Mouse (Mus musculus): Measurements from ENCODE around the gene Hmga1b.
"Not testable (repeated sequence)": the region's sequence is repeated elsewhere in the genome, so short reads cannot be mapped to it uniquely, and the experiment has no call there.

Hmga1b gene

DNA sequence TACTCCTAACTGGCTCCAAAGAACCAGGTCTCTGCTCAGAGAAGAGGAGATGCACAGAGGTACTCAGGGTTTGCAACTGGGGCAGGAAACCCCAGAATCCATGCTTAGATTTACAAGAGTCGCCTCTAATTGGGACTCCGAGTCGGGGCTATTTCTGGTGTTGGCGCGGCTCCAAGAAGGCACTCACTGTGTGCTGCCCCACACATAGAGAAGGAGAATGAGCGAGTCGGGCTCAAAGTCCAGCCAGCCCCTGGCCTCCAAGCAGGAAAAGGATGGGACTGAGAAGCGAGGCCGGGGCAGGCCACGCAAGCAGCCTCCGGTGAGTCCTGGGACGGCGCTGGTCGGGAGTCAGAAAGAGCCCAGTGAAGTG is at the start of gene Hmga1b:
Hmga1b (plus strand) TSS at position 123 of the 370 bp plus-strand sequence.
- not testable (repeated sequence) for DNase-seq (ENCODE audit: low spot score)

DNA sequence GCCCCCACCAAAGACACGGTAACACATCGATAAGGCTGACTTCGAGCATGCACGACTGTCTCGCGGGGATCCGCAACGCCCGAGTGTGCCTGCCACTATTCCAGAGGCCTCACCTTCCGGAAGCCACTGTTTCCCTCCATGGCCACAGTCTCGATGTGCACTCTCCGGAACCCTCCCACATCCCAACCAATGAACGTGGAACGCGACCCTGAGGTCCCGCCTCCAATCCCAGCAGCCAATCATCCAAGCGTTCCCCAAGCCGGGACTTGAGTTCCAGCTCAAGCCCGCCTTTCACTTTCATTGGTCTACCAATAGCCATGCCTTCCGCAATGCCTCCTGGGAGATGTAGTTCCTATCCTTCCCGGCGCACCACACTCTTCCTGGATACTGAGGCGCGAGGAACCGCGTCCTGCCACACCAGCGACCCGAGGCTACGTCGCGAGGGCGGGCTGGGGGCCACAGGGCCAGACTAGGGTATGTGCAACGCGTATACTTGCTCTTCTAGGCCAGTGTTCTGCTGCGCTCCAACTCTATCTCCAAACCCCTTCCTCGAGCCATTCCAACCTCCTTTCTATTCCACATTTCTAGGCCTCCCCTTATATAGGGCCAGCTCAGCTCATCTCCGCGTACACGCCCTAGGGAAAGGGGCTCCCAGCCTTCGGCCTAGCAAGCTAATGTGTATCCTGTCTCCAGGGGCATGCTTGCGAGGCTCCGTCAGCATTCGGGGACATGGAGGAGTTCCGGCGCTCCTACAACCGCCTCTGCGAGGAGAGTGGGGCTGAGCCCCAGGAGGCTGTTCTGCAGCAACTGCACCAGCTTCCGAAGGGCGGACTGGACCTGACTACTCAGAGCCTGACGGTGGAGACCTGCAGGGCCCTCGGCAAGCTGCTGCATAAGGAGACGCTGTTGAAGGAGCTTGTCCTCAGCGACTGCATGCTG is 48.7 kb upstream of the Hmga1b start, which contains the start of the genes Cenpx and Lrrc45:
Cenpx (minus strand) TSS at position 159 of the 939 bp plus-strand sequence.
Lrrc45 (plus strand) TSS at position 346 of the 939 bp plus-strand sequence.
- DNase-seq (ENCODE audit: low spot score), result peak; percentile 87

DNA sequence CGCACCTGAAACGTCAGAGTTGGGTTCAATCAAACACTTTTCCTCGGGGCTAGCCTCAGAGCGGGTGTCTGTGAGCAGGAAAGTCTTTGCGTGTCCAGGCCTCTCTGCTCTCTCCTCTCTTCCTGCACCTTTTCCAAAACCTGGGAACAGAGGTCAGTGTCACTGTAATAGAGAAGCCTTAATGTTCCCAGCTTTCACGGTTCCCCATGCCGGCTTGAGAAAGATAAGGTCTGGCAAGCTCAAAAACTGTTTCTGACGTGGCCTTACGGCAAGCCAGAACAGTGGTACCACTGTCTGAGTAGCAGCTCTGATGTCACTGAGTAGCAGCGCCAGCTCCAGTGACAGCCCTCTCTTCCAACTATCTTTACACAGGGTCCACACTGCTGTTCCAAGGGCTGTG is 48.0 kb upstream of the Hmga1b start:
- DNase-seq (ENCODE audit: low spot score), result no peak

DNA sequence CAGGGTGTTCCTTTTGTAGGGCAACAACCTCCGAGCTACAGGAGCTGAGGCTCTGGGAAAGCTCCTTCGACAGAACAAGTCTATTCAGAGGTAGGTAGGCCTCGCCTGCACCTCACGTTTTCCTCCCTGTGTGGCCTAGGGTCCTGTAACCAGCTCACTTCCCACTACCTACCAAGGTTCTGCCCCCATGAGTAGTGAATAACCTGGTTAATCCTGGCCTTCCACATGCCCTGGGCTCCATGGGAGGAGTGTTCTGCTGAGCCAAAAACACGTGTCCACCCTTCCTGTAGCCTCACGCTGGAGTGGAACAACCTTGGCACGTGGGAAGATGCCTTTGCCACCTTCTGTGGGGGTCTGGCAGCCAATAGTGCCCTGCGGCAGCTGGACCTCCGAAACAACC is 47.5 kb upstream of the Hmga1b start:
- DNase-seq (ENCODE audit: low spot score), result no peak

DNA sequence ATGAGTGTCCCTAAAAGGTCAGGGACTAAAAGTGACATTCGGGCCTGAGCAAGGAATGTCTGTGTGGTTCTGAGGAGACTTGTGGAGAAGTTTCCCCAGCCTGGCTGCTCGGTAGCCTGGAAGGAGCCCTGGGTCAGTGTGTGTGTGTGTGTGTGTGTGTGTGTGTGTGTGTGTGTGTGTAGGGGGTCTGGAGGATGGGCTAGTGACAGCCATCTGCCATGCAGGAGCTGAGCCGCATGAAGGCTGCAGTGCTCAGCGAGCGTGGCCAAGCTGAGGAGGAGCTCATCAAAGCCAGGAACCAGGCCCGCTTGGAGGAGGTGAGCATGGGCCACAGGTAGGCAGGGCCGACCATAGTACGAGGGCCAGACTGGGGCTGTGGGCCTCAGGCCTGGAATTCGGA is 43.4 kb upstream of the Hmga1b start:
- no peak for DNase-seq (ENCODE audit: low spot score)

DNA sequence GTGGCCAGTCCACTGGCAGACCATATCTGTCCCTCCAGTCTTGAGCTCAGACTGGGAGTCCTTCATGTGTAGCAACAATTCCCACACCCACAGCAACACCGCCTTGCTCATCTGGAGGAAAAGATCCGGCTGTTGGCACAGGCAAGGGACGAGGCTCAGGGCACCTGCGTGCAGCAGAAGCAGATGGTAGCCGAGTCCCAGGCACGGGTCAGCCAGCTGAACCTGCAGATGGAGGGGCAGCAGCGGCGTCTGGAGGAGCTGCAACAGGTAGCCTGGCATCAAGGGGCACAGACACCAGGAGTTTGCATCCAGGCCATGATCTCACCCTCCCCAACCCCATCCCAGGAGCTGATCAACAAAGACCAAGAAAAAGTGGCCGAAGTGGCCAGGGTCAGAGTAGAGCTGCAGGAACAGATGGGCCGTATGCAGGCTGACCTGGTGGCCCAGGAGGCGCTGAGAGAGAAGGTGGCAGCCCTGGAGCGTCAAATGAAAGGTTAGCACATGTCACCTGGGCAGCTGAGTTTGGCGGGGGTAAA is 42.7 kb upstream of the Hmga1b start:
- DNase-seq (ENCODE audit: low spot score), result no peak

DNA sequence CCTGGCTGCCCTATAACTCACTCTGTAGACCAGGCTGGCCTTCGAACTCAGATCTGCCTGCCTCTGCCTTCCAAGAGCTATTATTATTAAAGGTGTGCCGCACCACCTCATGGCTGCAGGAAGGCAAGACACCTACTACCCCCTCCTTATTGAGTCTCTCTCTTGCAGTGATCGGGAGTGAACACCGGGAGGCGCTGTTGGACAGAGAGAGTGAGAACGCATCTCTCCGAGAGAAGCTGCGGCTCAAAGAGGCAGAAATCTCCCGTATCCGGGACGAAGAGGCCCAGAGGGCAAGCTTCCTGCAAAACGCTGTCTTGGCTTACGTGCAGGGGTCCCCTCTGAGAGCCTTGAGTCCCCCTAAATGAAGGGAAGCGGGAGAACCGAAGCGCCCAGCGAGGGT is 42.1 kb upstream of the Hmga1b start:
- peak; percentile 83 for DNase-seq (ENCODE audit: low spot score)

DNA sequence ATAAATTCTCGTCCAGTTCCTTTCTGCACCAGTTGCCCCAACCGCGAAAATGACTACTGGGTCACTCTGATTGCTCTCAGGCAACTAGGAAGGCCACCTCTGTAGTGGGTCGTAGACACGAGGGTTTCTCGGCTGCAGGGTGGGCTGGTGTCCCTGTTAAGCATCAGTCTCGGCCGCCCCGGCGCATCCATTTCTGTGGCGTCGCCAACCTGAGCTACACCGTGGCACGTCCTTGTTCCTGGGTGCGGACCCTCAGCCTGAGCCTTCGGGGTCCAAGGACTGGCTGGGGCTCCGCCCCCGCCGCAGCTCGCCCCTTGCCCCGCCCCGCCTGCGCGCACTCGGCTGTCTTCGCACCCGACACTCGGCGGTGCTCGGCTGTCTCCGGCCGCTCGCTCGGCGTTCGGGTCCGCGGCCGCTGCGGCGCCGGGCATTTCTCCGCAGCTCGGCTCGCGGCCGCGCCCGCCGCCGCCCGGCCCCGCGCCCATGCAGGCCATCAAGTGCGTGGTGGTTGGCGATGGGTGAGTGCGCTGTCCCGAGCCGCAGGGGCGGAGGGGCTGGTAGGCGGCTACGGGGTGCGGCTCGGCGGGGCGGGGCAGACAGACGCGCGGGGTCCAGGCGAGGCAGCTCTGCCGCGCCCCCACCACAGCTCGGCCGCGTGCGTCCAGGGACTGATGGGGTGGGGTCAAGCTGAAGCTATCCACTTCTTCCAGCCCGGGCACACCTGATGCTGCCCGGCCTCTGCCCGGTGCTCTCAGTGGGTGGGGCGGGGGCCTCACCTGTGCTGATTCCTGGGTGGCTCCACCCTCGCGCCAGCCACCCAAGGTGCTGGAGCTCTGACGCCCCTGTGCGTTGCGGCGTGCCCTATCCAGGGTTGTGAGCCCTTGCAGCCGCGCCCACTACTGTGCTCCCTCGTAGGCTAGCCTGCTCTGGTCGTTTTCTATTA is 41.2 kb upstream of the Hmga1b start, which contains the start of gene Rac3:
Rac3 (plus strand) TSS at position 347 of the 943 bp plus-strand sequence.
- DNase-seq (ENCODE audit: low spot score), result peak; percentile 38

DNA sequence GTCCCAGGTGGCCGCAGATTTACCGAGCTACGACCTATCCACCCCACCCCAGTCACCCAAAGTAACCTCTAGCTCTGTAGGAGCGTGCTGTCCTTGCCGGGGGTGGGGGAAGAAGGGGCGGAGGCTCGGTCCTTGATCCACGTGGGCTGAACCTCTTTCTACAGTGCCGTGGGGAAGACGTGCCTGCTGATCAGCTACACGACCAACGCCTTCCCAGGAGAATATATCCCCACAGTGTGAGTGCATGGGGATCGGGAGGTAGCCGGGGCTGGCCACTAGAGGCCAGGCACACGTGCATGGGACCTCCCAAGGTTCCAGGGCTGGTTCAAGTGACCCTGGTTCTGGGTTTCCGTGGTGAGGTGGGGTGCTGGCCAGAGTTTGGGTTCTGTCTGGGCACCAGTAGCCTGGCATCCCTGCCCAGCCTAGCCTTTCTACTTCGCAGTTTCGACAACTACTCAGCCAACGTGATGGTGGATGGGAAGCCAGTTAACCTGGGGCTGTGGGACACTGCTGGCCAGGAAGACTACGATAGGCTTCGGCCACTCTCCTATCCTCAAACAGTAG is 40.4 kb upstream of the Hmga1b start:
- no peak for DNase-seq (ENCODE audit: low spot score)

DNA sequence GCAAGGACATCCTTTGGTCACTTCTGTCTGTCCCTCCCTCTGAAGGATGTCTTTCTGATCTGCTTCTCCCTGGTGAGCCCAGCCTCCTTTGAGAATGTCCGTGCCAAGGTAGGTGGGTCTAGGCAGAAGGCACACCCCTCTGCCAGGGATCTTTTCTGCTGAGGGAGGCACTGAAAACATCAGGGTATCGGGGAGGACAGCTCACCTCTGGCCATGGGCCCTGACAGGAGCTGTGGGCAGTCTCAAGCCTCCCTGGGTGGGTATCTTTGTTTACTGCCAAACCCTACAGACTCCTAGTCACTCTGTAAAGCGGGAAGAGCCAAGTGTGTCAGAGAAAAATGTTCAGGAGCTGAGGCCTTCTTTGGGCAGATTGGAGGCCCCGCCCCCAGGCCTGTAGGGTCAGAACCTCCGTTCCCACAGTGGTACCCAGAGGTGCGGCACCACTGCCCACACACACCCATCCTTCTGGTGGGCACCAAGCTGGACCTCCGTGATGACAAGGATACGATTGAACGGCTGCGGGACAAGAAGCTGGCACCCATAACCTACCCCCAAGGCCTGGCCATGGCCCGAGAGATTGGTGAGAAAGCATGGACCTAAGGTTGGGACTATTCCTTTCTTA is 39.7 kb upstream of the Hmga1b start:
- no peak for DNase-seq (ENCODE audit: low spot score)

DNA sequence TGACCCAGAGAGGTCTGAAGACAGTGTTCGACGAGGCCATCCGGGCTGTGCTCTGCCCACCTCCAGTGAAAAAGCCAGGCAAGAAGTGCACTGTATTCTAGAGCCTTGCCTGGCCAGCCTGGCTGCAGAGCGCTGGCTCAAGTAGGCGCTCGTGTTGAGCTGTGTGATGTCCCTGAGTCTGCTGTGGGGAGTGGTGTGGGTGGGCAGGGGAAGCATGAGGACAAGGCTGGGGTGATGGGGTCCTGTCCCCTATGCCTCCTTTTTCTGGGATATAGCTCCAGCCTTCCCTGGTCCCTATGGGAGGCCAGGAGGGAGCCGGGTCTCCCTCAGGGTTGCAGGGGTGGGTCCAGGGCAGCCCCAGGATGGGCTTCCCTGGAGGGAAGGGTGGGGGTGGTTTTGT is 39.1 kb upstream of the Hmga1b start:
- no peak for DNase-seq (ENCODE audit: low spot score)

DNA sequence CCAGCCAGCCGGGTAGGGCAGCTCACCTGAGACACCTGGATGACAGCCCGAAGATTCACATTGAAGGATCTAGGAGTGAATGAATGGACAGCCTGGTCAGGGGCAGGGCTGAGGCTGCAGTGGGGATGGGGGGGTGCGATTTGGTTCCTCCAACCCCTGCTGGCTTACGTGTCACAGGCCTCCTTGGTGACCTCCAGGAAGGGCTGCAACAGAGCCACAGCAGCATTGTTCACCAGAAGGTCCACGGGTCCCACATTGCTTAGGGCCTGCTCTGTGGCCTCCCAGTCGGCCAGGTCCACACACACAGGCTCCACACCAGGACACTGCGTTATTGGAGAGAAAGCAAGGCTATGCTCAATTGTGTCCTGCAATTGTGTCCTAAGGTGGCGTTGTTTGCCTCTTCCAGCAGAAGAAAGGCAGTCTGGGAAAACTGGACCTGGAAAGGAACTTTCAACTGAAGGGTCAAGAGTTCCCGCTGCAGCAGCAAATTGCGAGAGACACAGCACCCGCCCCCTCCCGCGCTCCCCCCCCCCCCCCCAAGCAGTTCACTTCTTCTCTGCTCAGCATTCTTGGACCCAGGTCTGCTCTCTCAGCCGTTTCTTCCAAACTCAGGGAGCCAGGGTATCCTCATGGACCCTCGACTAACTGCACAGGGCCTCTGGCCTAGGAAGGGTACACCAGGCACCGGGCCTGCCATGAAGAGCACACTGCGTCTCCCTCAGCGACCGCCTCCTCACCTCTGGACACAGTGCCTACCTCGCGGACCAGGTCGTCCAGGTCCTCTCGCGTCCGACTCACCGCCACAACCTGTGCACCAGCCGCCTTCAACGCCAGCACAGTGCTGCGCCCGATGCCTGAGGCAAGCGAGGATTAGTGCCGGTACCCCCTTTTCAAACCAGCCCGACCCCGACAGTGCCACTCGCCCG is 36.1 kb upstream of the Hmga1b start:
- no peak for DNase-seq (ENCODE audit: low spot score)

DNA sequence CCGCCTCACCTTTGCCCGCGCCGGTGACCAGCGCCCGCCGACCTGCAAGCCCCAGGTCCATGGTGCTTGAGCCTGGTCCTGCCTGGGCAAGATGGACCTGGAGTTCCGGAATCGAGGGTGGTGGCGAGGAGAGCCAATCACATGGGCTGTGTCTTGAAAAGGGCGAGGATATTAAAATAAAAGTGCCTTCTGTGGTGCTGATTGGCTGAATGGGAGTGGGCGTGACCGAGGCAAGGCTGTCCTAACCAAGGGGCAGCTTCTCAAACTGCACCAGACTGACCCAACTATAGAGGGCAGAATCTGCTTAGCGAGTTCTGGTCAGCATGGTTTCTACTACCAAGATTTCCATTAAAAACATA is 35.4 kb upstream of the Hmga1b start, which contains the start of gene Dcxr:
Dcxr (minus strand) TSS at position 113 of the 359 bp plus-strand sequence.
- peak; percentile 59 for DNase-seq (ENCODE audit: low spot score)

DNA sequence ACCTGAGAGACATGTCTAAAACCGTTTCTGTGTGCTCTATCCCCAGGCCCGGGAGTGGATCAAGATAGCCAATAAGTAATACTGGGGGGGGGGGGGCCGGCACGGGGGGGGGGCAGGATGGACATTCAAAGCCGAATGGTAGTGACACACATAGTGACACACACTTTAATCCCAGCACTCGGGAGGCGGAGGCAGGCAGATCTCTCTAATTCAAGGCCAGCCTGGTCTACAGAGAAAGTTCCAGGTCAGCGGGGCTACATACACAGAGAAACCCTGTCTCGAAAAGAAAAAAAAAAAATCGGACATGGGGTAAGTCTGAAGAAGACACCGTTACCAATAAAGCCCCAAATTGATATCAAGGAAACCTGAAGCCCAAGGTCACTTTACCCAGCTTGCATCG is 35.0 kb upstream of the Hmga1b start:
- DNase-seq (ENCODE audit: low spot score), result no peak

DNA sequence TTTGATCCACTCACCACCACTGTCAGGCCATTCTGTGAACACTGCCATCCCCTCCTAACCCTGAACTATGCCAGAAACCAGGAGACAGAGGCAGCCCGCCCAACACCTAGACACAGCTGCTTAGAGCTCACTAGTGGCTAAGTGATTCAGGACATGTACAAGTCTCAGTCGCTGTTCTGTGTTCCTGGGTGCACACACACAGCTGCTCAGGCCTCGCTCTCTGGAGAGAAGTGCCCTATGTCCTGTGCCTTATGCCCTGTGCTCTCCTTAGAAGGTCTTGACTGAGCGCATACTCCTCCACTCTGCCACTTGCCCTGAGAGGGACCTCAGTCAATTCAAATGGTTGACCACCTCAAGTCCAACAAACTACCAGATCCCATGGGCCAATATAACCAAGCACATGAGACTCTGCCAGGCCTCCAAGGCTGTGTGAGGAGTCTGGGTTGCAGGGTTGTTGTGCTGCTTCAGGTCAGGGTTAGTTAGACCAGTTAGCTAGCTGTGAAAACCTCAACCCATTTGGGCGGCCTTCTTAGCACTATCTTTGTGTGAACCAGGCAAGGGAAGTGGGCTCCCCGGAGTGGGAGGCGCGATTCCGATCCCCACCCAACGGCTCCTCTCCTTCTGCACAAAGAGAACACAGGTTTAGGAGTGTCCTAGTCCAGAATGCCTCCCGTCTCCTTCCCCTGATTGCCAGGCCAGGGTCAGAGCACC is 33.9 kb upstream of the Hmga1b start:
- no peak for DNase-seq (ENCODE audit: low spot score)

DNA sequence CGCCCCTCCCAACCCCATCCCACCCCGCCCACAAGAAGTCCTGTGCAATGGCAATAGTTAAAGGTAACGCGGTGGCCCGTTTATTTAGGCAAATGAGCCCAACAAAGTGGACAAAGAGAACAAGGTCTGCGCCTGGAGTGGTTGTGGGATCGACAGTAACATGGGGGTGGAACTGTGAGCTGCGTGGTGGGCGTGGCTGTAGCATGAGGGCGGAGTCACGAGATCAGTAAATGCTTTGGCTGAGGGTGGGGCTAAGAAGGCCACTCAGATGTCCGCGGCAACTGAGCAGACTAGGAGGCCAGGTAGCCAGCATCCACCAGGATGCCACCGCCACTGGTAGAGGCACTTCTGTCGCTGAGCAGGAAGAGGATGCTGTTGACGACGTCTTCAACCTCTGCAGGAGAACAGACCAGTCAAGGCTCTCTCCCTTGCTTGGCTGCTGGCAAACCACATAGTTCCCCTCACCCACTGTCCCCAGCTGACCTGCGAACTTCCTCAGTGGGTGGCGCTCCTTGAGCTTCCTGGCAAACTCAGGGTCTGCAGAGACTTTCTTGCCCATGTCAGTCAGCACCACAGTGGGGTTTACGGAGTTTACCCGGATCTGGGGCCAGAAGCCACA is 33.1 kb upstream of the Hmga1b start:
- not testable (repeated sequence) for DNase-seq (ENCODE audit: low spot score)

DNA sequence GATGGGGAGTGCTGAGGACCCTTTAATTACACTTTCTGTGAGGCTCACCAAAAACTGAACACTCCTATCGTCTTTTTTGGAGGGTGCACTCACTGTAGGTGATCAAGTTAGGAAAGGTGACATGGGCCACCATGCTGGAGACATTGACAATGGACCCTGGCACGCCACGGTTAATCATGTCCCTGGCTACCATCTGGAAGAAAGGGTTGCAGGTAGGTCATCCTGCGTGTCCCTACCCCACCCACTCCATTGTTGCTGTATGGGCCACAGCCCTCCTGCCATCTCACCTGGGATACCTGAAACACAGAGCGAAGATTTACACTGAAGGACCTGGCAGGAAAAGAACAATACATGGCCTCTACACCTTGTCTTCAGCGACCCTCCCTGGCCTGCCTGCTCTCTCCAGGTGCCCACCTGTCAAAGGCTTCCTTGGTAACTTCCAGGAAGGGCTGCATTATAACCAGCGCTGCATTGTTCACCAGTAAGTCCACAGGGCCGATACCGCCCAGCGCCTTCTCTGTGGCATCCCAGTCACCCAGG is 32.2 kb upstream of the Hmga1b start:
- no peak for DNase-seq (ENCODE audit: low spot score)

DNA sequence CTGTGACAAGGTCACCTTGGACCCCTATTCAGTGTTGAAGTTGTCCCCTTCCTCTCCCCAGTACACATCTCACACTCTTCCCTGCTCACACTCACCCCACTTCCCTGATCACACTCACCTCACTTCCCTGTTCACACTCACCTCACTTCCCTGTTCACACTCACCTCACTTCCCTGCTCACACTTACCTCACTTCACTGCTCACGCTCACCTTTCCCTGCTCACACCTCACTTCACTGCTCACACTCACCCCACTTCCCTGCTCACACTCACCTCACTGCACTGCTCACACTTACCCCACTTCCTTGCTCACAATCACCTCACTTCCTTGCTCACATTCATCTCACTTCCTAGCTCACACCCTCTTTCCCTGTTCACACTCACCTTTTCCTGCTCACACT is 31.2 kb upstream of the Hmga1b start:
- DNase-seq (ENCODE audit: low spot score), result no peak
